Mouse (Mus musculus): ENCODE data around the gene Rb1. TPM values are rescaled to one million over a fixed set of nuclear protein-coding genes. Genes with fewer than 3 reads are reported as not detected.

Gene Rb1
- polyA plus RNA-seq, 1 experiment from 2014 or later = 14.4 TPM

DNA sequence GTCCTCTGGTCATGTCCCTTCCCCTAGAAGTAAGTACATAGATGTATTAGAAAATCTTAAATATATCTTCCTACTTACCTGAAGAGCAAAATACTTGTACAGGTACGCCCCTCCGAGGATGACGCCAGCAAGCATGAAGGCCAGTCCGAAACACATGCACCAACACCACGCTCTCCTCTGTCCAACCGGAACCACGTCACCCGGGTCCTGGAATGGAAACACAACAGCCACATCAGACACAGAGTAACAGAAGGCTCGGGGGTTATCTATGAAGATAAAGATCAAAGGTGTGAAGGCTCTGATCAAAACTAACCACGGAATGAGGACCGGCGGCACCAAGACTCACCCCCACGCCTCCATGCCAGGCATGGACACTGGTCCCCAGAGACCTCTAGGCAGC, 42.6 kb upstream of the Rb1 start:
- Histone ChIP-seq H3K27me3 (ENCODE audit: control insufficient read depth, insufficient read depth, low read depth, low read length) (no peaks in the 10 kb centered on the region), H3K4me3 (ENCODE audit: low read length) (no peak overlapping the region), H3K4me1 (replicated peaks; ENCODE audit: control insufficient read depth, insufficient read depth, low read length) (peaks cover 11% of the 10 kb centered on the region), H3K27ac (ENCODE audit: low read length) (no peak overlapping the region), H3K36me3 (ENCODE audit: control insufficient read depth, insufficient read depth, low read length) (peaks cover 56% of the 10 kb centered on the region), H3K9me3 (ENCODE audit: control insufficient read depth, low read length) (no peaks in the 10 kb centered on the region), H3K4me2 (ENCODE audit: low read depth, low read length) (no peak overlapping the region), H3K9ac (ENCODE audit: low read length) (no peak overlapping the region)
- 87% methylated on average over 13 of the region's 13 CpGs for WGBS
- no peak for ATAC-seq (ENCODE audit: low read depth)

DNA sequence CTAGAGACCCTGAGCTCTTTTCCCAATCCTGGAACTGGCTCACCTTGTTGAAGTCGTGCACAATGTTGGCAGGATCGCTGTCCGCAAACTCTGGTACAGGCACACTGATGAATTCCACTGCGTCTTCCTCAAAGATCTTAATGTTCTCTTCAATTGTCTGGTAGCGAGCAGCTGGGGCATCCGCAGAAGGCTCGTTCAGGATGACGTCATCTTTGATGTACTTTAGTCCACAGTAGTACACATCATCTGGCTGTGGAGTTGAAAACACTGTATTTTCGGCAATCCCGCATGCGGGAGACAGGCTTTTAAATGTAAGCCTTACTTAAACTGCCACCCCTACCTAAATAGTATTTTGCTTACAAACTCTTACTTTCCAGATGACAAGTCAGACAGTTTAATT, 40.7 kb upstream of the Rb1 start:
- peaks cover 69% of the 10 kb centered on the region for H3K36me3 ChIP-seq (ENCODE audit: control insufficient read depth, insufficient read depth, low read length)
- no peak overlapping the region for H3K4me3 ChIP-seq (ENCODE audit: low read length)
- no peak overlapping the region for H3K9ac ChIP-seq (ENCODE audit: low read length)
- no peak overlapping the region for H3K27ac ChIP-seq (ENCODE audit: low read length)
- H3K9me3 ChIP-seq (ENCODE audit: control insufficient read depth, low read length) = peaks cover 5% of the 10 kb centered on the region
- H3K27me3 ChIP-seq (ENCODE audit: control insufficient read depth, insufficient read depth, low read depth, low read length) = no peaks in the 10 kb centered on the region
- no peak for ATAC-seq (ENCODE audit: low read depth)
- H3K4me2 ChIP-seq (ENCODE audit: low read depth, low read length) = no peak overlapping the region
- H3K4me1 ChIP-seq (replicated peaks; ENCODE audit: control insufficient read depth, insufficient read depth, low read length) = peaks cover 2% of the 10 kb centered on the region; the same call in 1 of the 2 replicates
- 88% methylated on average over 11 of the region's 11 CpGs for WGBS

DNA sequence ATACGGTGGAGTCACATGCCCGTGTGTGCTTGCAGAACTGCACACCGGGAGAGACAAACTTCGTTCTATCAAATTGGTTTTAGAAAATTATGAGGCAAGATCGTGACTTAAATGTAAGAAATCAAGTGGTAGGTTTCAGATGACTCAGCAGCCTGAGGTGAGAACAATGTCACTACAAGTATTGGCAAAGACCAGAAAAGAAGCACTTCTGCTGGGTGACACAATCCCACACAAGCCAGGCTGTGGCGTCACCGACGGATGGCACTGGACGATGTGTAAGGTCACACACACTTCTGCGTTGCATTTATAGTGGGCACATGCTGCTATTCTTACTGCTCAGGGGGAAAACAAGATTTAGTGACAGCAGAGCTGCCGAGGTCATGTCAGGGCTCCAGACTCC, 38.2 kb upstream of the Rb1 start:
- no peaks in the 10 kb centered on the region for H3K27me3 ChIP-seq (ENCODE audit: control insufficient read depth, insufficient read depth, low read depth, low read length)
- H3K9ac ChIP-seq (ENCODE audit: low read length) = no peak overlapping the region
- H3K4me1 ChIP-seq (replicated peaks; ENCODE audit: control insufficient read depth, insufficient read depth, low read length) = no peaks in the 10 kb centered on the region
- no peak overlapping the region for H3K4me2 ChIP-seq (ENCODE audit: low read depth, low read length)
- H3K36me3 ChIP-seq (ENCODE audit: control insufficient read depth, insufficient read depth, low read length) = peaks cover 84% of the 10 kb centered on the region
- H3K4me3 ChIP-seq (ENCODE audit: low read length) = no peak overlapping the region
- WGBS = 95% methylated on average over 11 of the region's 11 CpGs
- H3K27ac ChIP-seq (ENCODE audit: low read length) = no peak overlapping the region
- peaks cover 5% of the 10 kb centered on the region for H3K9me3 ChIP-seq (ENCODE audit: control insufficient read depth, low read length)
- ATAC-seq (ENCODE audit: low read depth) = no peak

DNA sequence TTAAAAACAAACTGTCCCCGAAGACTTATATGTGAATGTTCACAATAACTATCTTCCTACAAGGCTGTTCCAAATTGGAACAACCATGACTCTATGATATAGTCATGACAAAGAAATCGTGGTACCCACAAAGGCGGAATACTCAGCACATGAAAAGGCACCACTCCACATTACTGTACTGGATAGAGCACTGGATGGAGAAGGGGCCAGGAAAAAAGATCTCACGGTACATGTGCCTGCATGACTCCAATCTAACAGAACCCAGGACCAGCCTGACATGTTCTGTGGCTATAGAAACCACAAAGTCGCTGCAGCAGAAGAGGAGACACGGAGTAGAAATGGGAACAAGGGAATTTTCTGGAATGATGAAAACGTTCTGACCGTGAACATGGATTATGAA, 29.1 kb upstream of the Rb1 start:
- WGBS = 91% methylated on average over 8 of the region's 8 CpGs
- Histone ChIP-seq H3K4me2 (ENCODE audit: low read depth, low read length) (no peak overlapping the region), H3K9me3 (ENCODE audit: control insufficient read depth, low read length) (no peaks in the 10 kb centered on the region), H3K27me3 (ENCODE audit: control insufficient read depth, insufficient read depth, low read depth, low read length) (no peaks in the 10 kb centered on the region), H3K4me3 (ENCODE audit: low read length) (no peak overlapping the region), H3K27ac (ENCODE audit: low read length) (no peak overlapping the region), H3K4me1 (replicated peaks; ENCODE audit: control insufficient read depth, insufficient read depth, low read length) (no peaks in the 10 kb centered on the region), H3K36me3 (ENCODE audit: control insufficient read depth, insufficient read depth, low read length) (peaks cover 30% of the 10 kb centered on the region), H3K9ac (ENCODE audit: low read length) (no peak overlapping the region)
- ATAC-seq (ENCODE audit: low read depth) = no peak

DNA sequence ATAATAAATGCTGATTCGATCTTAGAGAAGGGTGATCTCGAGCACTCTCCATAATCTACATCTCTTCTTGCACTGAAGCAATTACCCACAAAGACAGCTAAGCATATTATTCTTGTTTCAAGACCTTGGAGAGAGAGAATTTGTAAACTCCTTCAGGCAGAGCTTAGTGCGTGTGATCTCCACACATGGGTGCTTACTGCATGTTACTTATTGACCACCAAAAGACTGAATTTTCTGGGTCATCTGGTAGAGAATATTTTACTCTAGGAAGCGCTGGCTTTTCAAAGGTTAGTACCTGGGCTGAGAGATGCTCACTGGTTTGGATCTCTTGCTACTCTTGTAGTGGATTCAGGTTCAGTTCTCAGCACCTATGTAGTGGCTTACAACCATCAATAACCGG, 25.5 kb upstream of the Rb1 start:
- Histone ChIP-seq H3K4me2 (ENCODE audit: low read depth, low read length) (no peak overlapping the region), H3K27ac (ENCODE audit: low read length) (no peak overlapping the region), H3K9ac (ENCODE audit: low read length) (no peak overlapping the region), H3K4me3 (ENCODE audit: low read length) (no peak overlapping the region), H3K27me3 (ENCODE audit: control insufficient read depth, insufficient read depth, low read depth, low read length) (no peaks in the 10 kb centered on the region), H3K9me3 (ENCODE audit: control insufficient read depth, low read length) (no peaks in the 10 kb centered on the region), H3K4me1 (replicated peaks; ENCODE audit: control insufficient read depth, insufficient read depth, low read length) (peaks cover 6% of the 10 kb centered on the region), H3K36me3 (ENCODE audit: control insufficient read depth, insufficient read depth, low read length) (peaks cover 5% of the 10 kb centered on the region)
- WGBS = 93% methylated on average over 5 of the region's 5 CpGs
- no peak for ATAC-seq (ENCODE audit: low read depth)

DNA sequence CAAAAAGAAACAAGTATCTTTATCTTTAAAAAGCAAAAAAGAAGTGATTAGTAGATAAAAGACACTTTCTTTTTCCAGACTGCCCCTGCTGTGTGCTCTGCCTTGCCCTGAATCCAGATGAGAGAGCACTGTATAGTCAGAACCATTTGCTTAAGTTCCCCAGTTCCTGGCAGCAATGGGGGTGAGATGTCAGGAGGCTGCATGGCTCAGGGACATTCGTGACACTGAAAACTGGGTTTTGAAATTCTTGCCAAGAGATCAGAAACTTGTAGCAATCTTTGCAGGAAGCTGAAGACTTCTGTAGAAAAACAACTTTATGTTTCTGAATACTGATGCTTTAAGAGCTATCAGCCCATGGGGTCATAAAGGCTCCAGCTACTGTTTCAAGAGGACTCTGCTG, 24.4 kb upstream of the Rb1 start:
- Histone ChIP-seq H3K4me2 (ENCODE audit: low read depth, low read length) (no peak overlapping the region), H3K4me3 (ENCODE audit: low read length) (no peak overlapping the region), H3K9ac (ENCODE audit: low read length) (no peak overlapping the region), H3K9me3 (ENCODE audit: control insufficient read depth, low read length) (no peaks in the 10 kb centered on the region), H3K27me3 (ENCODE audit: control insufficient read depth, insufficient read depth, low read depth, low read length) (no peaks in the 10 kb centered on the region), H3K4me1 (replicated peaks; ENCODE audit: control insufficient read depth, insufficient read depth, low read length) (peaks cover 6% of the 10 kb centered on the region), H3K36me3 (ENCODE audit: control insufficient read depth, insufficient read depth, low read length) (no peaks in the 10 kb centered on the region), H3K27ac (ENCODE audit: low read length) (no peak overlapping the region)
- ATAC-seq (ENCODE audit: low read depth) = no peak
- 53% methylated on average over 1 of the region's 1 CpGs for WGBS

DNA sequence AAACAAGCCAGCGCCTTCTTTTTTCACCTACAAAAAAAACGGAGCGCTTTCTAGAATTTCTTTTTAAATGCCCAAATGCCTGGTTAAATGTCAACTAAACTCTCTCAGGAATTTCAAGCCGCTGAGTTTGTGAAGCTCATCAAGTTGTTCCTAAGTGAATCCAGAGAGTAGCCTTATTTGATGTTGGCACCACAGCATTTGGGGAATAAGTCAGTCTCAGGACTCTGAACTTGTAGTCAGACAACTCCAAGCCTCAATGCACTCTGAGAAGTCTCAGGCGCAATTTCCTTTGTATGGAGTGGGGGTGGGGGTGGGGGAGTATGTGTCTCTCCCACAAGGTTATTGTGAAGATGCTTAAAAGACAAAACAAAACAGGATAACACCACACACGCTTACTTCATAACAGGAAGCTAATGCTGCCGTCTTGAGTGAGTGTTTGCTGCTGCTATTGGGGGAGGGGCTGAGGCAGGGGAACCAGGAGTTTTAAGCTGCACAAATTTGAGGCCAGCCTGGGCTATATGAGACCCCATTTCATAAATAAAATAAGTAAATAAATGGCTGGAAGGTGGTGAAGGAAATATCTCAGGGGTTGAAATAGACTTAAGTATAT, 23.5 kb upstream of the Rb1 start:
- H3K27ac ChIP-seq (ENCODE audit: low read length) = no peak overlapping the region
- H3K4me3 ChIP-seq (ENCODE audit: low read length) = no peak overlapping the region
- H3K4me2 ChIP-seq (ENCODE audit: low read depth, low read length) = no peak overlapping the region
- no peaks in the 10 kb centered on the region for H3K27me3 ChIP-seq (ENCODE audit: control insufficient read depth, insufficient read depth, low read depth, low read length)
- H3K4me1 ChIP-seq (replicated peaks; ENCODE audit: control insufficient read depth, insufficient read depth, low read length) = peaks cover 6% of the 10 kb centered on the region
- H3K36me3 ChIP-seq (ENCODE audit: control insufficient read depth, insufficient read depth, low read length) = no peaks in the 10 kb centered on the region
- 53% methylated on average over 7 of the region's 7 CpGs for WGBS
- no peak overlapping the region for H3K9ac ChIP-seq (ENCODE audit: low read length)
- 0 out of 2 replicates have a peak, but pooled peaks have one; percentile 16 for ATAC-seq (ENCODE audit: low read depth)
- H3K9me3 ChIP-seq (ENCODE audit: control insufficient read depth, low read length) = no peaks in the 10 kb centered on the region

DNA sequence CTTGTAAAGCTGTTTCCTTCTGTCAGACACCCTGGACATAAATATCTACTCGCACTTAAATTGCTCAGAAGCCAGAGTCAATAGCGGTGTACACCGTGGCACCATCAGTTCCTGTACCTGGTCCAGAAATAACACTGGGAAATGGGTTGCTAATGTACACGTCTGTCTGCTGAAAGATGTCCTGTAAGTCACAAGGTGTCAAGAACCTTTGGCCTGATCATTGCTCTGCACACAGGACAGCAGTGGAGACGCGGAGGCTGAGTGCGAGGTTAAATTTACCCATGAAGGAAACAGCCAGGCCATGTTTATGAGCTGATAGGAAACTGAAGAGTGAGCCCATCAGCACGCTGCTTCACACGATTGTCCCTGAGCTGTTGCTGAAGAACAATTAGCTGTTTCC, 21.7 kb upstream of the Rb1 start:
- ATAC-seq (ENCODE audit: low read depth) = peak; percentile 64
- WGBS = 40% methylated on average over 9 of the region's 9 CpGs
- H3K36me3 ChIP-seq (ENCODE audit: control insufficient read depth, insufficient read depth, low read length) = no peaks in the 10 kb centered on the region
- H3K4me2 ChIP-seq (ENCODE audit: low read depth, low read length) = no peak overlapping the region
- peaks cover 6% of the 10 kb centered on the region for H3K4me1 ChIP-seq (replicated peaks; ENCODE audit: control insufficient read depth, insufficient read depth, low read length)
- H3K27ac ChIP-seq (ENCODE audit: low read length) = no peak overlapping the region
- H3K9ac ChIP-seq (ENCODE audit: low read length) = no peak overlapping the region
- no peaks in the 10 kb centered on the region for H3K9me3 ChIP-seq (ENCODE audit: control insufficient read depth, low read length)
- H3K4me3 ChIP-seq (ENCODE audit: low read length) = no peak overlapping the region
- no peaks in the 10 kb centered on the region for H3K27me3 ChIP-seq (ENCODE audit: control insufficient read depth, insufficient read depth, low read depth, low read length)

DNA sequence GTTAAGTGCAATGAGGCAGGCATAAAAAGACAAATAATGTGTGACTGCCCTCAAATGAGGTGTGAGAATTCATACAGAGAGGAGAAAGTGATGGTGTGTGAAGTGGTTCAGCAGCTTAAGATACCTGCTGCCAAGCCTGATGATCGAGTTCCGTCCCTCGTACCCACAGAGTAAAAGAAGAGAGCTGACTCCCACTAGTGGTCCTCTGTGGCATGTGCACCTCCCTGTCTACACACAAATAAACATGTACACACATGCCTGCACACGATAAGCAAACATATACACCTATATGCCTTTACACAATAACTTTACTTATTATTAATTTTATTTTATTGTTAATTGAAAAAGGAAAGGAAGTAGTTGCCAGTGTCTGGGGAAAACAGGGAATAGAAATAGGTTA, 20.0 kb upstream of the Rb1 start:
- Histone ChIP-seq H3K9me3 (ENCODE audit: control insufficient read depth, low read length) (no peaks in the 10 kb centered on the region), H3K27me3 (ENCODE audit: control insufficient read depth, insufficient read depth, low read depth, low read length) (no peaks in the 10 kb centered on the region), H3K4me3 (ENCODE audit: low read length) (no peak overlapping the region), H3K4me2 (ENCODE audit: low read depth, low read length) (no peak overlapping the region), H3K4me1 (replicated peaks; ENCODE audit: control insufficient read depth, insufficient read depth, low read length) (peaks cover 6% of the 10 kb centered on the region), H3K27ac (ENCODE audit: low read length) (no peak overlapping the region), H3K36me3 (ENCODE audit: control insufficient read depth, insufficient read depth, low read length) (no peaks in the 10 kb centered on the region), H3K9ac (ENCODE audit: low read length) (no peak overlapping the region)
- no peak for ATAC-seq (ENCODE audit: low read depth)
- WGBS = 81% methylated on average over 4 of the region's 4 CpGs

Data from lung, embryonic 16.5 days (tissue).